Mouse (Mus musculus): ENCODE results near the gene Amotl1. TPM values are rescaled to one million over a fixed set of nuclear protein-coding genes. Genes with fewer than 3 reads are reported as not detected.
"Not testable (repeated sequence)": the region's sequence is repeated elsewhere in the genome, so short reads cannot be mapped to it uniquely, and the experiment has no call there.

The Amotl1 gene
- 10 to 100 TPM; 33.0 to 51.6 TPM for total RNA-seq (2021)
- long read RNA-seq, experiment 1, partial matches to known transcripts = 0 of 4 reads
- long read RNA-seq, experiment 1, other reads (novel, unspliced or antisense) = 4 of 4 reads
- long read RNA-seq, experiment 2, full-length matches to known transcripts = 1 of 1 reads
- long read RNA-seq, experiment 2, partial matches to known transcripts = 0 of 1 reads
- long read RNA-seq, experiment 2, other reads (novel, unspliced or antisense) = 0 of 1 reads

- no peak for DNase-seq
Measured at GRCm38 (mm10) chr9:14644956-14645355, at the start of gene Amotl1. Gene Amotl1 (minus strand): TSS chr9:14645056.

- DNase-seq = peak in 1 of 2 experiments; percentile 39
Measured at GRCm38 (mm10) chr9:14689376-14690108, 44.7 kb upstream of the Amotl1 start.

GRCm38 (mm10) chr9:14684363-14684762 lies 39.5 kb upstream of the Amotl1 start:
- DNase-seq = no peak

- DNase-seq = no peak
Measured at GRCm38 (mm10) chr9:14682741-14683140, 37.9 kb upstream of the Amotl1 start.

- DNase-seq = no peak
Measured at GRCm38 (mm10) chr9:14680584-14680983, 35.7 kb upstream of the Amotl1 start.

- no peak for DNase-seq
Measured at GRCm38 (mm10) chr9:14675707-14676691, 31.1 kb upstream of the Amotl1 start.

GRCm38 (mm10) chr9:14674506-14674905 lies 29.6 kb upstream of the Amotl1 start:
- no peak for DNase-seq

GRCm38 (mm10) chr9:14673109-14673508 lies 28.3 kb upstream of the Amotl1 start:
- DNase-seq = no peak

- not testable (repeated sequence) for DNase-seq
Measured at GRCm38 (mm10) chr9:14671965-14672364, 27.1 kb upstream of the Amotl1 start.

GRCm38 (mm10) chr9:14668382-14668781 lies 23.5 kb upstream of the Amotl1 start:
- no peak for DNase-seq

- no peak for DNase-seq
Measured at GRCm38 (mm10) chr9:14666071-14666470, 21.2 kb upstream of the Amotl1 start.

GRCm38 (mm10) chr9:14663591-14663990 lies 18.7 kb upstream of the Amotl1 start:
- DNase-seq = no peak

GRCm38 (mm10) chr9:14662876-14663275 lies 18.0 kb upstream of the Amotl1 start:
- DNase-seq = no peak

- DNase-seq = no peak
Measured at GRCm38 (mm10) chr9:14662138-14662537, 17.3 kb upstream of the Amotl1 start.

GRCm38 (mm10) chr9:14657926-14658325 lies 13.1 kb upstream of the Amotl1 start:
- DNase-seq = no peak

GRCm38 (mm10) chr9:14654010-14654409 lies 9.2 kb upstream of the Amotl1 start:
- DNase-seq = no peak

- DNase-seq = no peak
Measured at GRCm38 (mm10) chr9:14652761-14653160, 7.9 kb upstream of the Amotl1 start.

- DNase-seq = no peak
Measured at GRCm38 (mm10) chr9:14647849-14648248, 3.0 kb upstream of the Amotl1 start.

GRCm38 (mm10) chr9:14646641-14647040 lies 1.8 kb upstream of the Amotl1 start:
- DNase-seq = no peak

- no peak for DNase-seq
Measured at GRCm38 (mm10) chr9:14646061-14646460, 1.2 kb upstream of the Amotl1 start.

- DNase-seq = no peak
Measured at GRCm38 (mm10) chr9:14643328-14643727, 1.5 kb downstream of the Amotl1 start.

- DNase-seq = peak; percentile 12 to 39
Measured at GRCm38 (mm10) chr9:14642251-14643021, 2.4 kb downstream of the Amotl1 start.

Data from adrenal gland, postnatal 36 days (tissue).